Mouse (Mus musculus): Measurements from ENCODE around the gene Bmf. TPM values are rescaled to one million over a fixed set of nuclear protein-coding genes. Genes with fewer than 3 reads are reported as not detected.

Gene Bmf
- polyA plus RNA-seq, 1 experiment from 2014 or later: 6.7 TPM

DNA sequence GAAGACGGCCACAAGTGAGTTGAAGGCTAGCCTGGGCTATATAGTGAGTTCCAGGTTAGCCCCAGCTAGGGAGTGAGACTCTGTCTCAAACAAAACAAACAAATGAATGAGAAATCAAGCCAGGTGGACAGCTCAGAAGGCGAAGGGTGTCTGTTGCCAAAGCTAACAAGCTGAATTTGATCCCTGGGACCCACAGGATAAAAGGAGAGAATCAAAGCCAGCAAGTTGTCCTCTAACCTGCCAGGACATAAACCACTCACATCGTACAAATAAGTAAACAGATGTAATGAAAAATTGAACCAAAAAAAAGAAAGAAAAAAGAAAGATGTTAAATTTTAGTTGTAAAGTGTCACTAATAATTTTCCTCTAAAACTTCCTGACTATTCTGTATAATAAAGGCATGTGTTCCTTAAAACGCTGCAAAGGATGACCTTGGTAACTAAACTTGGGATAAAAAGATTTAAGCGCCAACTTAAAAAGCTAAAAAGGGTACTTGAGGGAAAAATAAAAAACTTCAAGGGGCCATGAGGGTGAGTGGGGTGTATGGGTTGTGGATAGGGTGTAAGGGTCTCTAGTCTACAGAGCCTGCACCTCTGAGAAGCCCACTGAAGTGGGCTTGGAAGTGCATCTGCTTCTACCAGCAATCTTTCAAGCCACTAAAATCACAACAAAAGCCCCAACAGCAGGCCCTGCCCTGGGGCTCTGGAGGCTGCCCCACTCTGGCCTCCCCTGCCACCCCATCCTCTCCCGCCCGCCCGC lies 39.6 kb downstream of the Bmf start:
- Histone ChIP-seq H3K4me2 (ENCODE audit: low read depth, low read length) (peak overlapping the region; percentile 9; the same call in 1 of the 2 replicates), H3K9ac (ENCODE audit: low read length) (peak overlapping the region; percentile 58), H3K27ac (ENCODE audit: low read length) (peak overlapping the region; percentile 81), H3K36me3 (ENCODE audit: control insufficient read depth, insufficient read depth, low read length) (no peaks in the 10 kb centered on the region), H3K4me1 (replicated peaks; ENCODE audit: control insufficient read depth, insufficient read depth, low read length) (peaks cover 24% of the 10 kb centered on the region), H3K27me3 (ENCODE audit: control insufficient read depth, insufficient read depth, low read depth, low read length) (no peaks in the 10 kb centered on the region), H3K4me3 (ENCODE audit: low read length) (no peak overlapping the region), H3K9me3 (ENCODE audit: control insufficient read depth, low read length) (no peaks in the 10 kb centered on the region)
- WGBS: 40% methylated on average over 8 of the region's 8 CpGs
- ATAC-seq (ENCODE audit: low read depth): no peak

DNA sequence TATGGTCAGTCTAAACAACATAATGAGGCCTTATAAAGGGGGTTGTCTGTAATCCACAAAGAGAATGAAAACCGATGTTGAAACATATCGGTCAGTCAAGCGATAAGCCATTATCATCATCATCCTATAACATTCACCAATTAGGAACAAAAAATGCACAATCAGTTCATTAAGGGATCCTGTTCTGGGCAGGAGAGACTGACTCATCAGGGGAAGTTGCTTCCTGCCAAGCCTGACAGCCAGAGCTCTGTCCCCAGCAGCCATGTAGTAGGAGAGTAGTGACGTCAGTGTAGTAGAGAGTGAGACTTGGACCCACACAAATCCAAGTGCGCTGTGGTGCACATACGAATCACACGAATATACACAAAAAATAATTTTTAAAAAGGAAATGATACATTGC lies 42.4 kb downstream of the Bmf start:
- no peaks in the 10 kb centered on the region for H3K9me3 ChIP-seq (ENCODE audit: control insufficient read depth, low read length)
- H3K27ac ChIP-seq (ENCODE audit: low read length): no peak overlapping the region
- no peak overlapping the region for H3K4me2 ChIP-seq (ENCODE audit: low read depth, low read length)
- no peaks in the 10 kb centered on the region for H3K36me3 ChIP-seq (ENCODE audit: control insufficient read depth, insufficient read depth, low read length)
- ATAC-seq (ENCODE audit: low read depth): no peak
- H3K4me1 ChIP-seq (replicated peaks; ENCODE audit: control insufficient read depth, insufficient read depth, low read length): peaks cover 18% of the 10 kb centered on the region
- no peak overlapping the region for H3K9ac ChIP-seq (ENCODE audit: low read length)
- H3K4me3 ChIP-seq (ENCODE audit: low read length): no peak overlapping the region
- WGBS: 75% methylated on average over 7 of the region's 7 CpGs
- H3K27me3 ChIP-seq (ENCODE audit: control insufficient read depth, insufficient read depth, low read depth, low read length): no peaks in the 10 kb centered on the region

DNA sequence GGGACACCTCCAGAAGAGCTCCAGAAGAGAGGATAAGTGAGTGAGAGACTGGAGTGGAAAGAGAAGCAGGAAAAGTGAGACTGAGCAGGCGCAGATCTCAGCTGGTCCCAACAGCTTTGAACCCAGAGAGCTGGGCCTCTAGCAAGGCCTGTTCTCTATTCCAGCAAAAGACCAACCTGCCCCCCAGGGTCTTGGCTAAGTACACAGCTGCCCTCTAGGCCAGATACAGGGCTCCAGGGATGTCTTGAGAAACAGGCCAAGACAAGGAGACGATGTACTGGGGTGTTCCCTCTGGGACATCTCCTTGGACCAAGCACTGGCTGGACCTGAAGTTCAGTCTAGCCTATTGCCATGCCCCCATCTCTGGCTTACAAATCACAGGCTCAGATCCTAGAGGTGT lies 49.3 kb downstream of the Bmf start:
- H3K4me1 ChIP-seq (replicated peaks; ENCODE audit: control insufficient read depth, insufficient read depth, low read length): 0 out of 2 replicates have a peak, but pooled peaks cover 3% of the 10 kb centered on the region
- H3K9ac ChIP-seq (ENCODE audit: low read length): no peak overlapping the region
- H3K27me3 ChIP-seq (ENCODE audit: control insufficient read depth, insufficient read depth, low read depth, low read length): no peaks in the 10 kb centered on the region
- H3K36me3 ChIP-seq (ENCODE audit: control insufficient read depth, insufficient read depth, low read length): no peaks in the 10 kb centered on the region
- no peaks in the 10 kb centered on the region for H3K9me3 ChIP-seq (ENCODE audit: control insufficient read depth, low read length)
- no peak for ATAC-seq (ENCODE audit: low read depth)
- H3K4me3 ChIP-seq (ENCODE audit: low read length): no peak overlapping the region
- H3K4me2 ChIP-seq (ENCODE audit: low read depth, low read length): no peak overlapping the region
- H3K27ac ChIP-seq (ENCODE audit: low read length): no peak overlapping the region
- 75% methylated on average over 2 of the region's 2 CpGs for WGBS

DNA sequence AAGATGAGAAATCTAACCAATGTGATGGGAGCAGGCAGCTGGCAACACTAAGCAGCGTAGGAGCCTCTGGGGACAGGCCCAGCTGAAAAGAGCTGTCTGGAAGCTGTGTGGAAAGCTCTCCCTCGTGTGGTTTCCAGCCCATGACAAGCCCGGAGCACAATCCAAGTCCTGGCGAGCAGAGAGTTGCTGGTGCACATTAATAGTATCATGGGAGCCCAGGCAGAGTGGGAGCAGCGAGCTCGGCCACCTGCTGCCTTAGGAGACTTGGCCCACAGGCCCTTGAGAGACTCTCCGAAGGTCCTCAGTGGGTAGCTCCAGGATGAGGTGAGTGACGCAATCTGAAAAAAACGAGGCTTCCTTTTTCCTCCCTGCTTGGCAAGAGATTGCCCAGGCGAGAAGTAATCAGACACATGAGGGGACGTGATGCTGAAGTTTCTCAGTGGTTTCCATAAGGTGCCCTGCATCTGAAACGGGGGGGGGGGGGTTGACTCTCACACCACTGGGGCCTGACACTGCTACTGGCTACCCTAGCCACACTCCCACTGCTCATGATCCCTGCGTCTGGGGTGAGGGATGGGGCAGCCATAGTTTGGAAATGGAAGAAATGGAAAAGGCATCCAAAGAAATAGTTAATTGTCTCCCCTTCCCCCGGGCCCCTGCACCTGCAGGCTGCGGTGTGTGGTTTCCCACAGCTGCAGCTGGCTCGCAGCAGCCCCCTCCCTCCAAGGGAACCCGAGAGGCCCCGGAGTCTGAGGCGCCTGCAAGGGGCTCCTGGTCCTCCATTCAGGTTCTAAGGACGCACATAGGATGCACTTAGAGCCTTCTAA lies 50.1 kb downstream of the Bmf start:
- Histone ChIP-seq H3K9me3 (ENCODE audit: control insufficient read depth, low read length) (no peaks in the 10 kb centered on the region), H3K4me2 (ENCODE audit: low read depth, low read length) (no peak overlapping the region), H3K27me3 (ENCODE audit: control insufficient read depth, insufficient read depth, low read depth, low read length) (no peaks in the 10 kb centered on the region), H3K4me1 (replicated peaks; ENCODE audit: control insufficient read depth, insufficient read depth, low read length) (0 out of 2 replicates have a peak, but pooled peaks cover 3% of the 10 kb centered on the region), H3K4me3 (ENCODE audit: low read length) (no peak overlapping the region), H3K36me3 (ENCODE audit: control insufficient read depth, insufficient read depth, low read length) (no peaks in the 10 kb centered on the region), H3K27ac (ENCODE audit: low read length) (no peak overlapping the region), H3K9ac (ENCODE audit: low read length) (no peak overlapping the region)
- 35% methylated on average over 20 of the region's 20 CpGs for WGBS
- peak; percentile 17; the same call in 1 of the 2 replicates for ATAC-seq (ENCODE audit: low read depth)

DNA sequence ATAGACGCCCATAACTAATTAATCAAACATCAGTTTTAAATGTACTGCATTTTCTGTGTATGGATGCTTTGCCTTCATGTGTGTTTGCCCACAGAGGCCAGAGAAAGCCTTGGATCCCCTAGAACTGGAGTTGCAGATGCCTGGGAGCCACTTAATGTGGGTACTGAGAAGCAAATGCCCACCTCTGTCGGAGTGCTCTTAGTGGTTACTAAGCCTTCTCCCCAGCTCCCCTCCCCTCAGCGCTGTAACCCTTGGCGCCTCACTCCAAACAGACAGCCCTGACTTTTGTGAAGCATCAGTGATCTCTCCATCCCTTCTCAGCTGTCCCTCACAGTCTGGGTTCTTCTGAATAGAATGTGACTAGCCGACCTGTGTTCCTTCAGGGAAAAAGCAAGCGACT lies 51.0 kb downstream of the Bmf start:
- H3K27me3 ChIP-seq (ENCODE audit: control insufficient read depth, insufficient read depth, low read depth, low read length): no peaks in the 10 kb centered on the region
- H3K4me2 ChIP-seq (ENCODE audit: low read depth, low read length): no peak overlapping the region
- H3K4me3 ChIP-seq (ENCODE audit: low read length): no peak overlapping the region
- H3K36me3 ChIP-seq (ENCODE audit: control insufficient read depth, insufficient read depth, low read length): no peaks in the 10 kb centered on the region
- H3K27ac ChIP-seq (ENCODE audit: low read length): no peak overlapping the region
- no peak for ATAC-seq (ENCODE audit: low read depth)
- no peaks in the 10 kb centered on the region for H3K9me3 ChIP-seq (ENCODE audit: control insufficient read depth, low read length)
- 0 out of 2 replicates have a peak, but pooled peaks cover 3% of the 10 kb centered on the region for H3K4me1 ChIP-seq (replicated peaks; ENCODE audit: control insufficient read depth, insufficient read depth, low read length)
- H3K9ac ChIP-seq (ENCODE audit: low read length): no peak overlapping the region
- 77% methylated on average over 6 of the region's 6 CpGs for WGBS

DNA sequence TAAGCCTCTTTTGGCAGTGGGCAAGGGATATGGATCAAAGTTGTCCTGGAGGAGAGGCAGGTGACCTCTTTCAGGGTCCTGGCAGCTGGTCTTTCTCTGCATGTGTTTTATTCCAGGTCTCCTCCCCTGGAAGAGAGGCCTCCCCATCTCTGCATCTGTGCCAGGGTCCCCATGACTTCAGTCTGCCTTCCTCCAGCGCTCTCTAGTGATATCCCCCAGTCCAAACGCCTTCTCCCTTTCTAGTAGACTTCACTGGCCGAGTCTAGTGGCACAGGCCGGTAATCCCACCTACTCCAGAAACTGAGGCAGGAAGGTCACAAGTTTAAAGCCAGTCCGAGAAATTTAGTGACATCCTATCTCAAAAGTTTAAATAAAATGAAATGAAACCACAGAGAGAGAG lies 51.6 kb downstream of the Bmf start:
- Histone ChIP-seq H3K4me2 (ENCODE audit: low read depth, low read length) (no peak overlapping the region), H3K36me3 (ENCODE audit: control insufficient read depth, insufficient read depth, low read length) (no peaks in the 10 kb centered on the region), H3K4me3 (ENCODE audit: low read length) (no peak overlapping the region), H3K9ac (ENCODE audit: low read length) (no peak overlapping the region), H3K27me3 (ENCODE audit: control insufficient read depth, insufficient read depth, low read depth, low read length) (no peaks in the 10 kb centered on the region), H3K9me3 (ENCODE audit: control insufficient read depth, low read length) (no peaks in the 10 kb centered on the region), H3K4me1 (replicated peaks; ENCODE audit: control insufficient read depth, insufficient read depth, low read length) (0 out of 2 replicates have a peak, but pooled peaks cover 3% of the 10 kb centered on the region), H3K27ac (ENCODE audit: low read length) (no peak overlapping the region)
- WGBS: 72% methylated on average over 5 of the region's 5 CpGs
- no peak for ATAC-seq (ENCODE audit: low read depth)

DNA sequence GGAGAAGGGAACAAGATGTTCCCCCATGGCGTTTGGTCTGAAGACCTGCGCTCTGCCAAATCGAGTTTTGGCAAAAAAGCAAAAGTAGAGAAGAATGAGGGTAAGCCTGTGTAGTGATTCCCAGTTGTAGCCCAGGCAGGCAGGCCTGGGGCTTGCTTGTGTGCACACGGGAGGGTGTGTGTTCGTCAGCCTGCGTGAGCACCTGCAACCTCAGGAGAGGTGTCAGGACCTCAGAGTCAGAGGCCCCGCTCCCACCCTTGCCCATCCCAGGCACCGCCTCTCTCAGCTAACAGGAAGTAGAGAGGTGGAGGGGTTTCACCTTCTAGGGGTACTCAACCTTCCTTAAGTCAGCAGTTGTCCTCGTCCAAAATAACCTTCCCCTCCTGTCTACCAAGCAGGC lies 54.5 kb downstream of the Bmf start:
- Histone ChIP-seq H3K9ac (ENCODE audit: low read length) (no peak overlapping the region), H3K36me3 (ENCODE audit: control insufficient read depth, insufficient read depth, low read length) (no peaks in the 10 kb centered on the region), H3K9me3 (ENCODE audit: control insufficient read depth, low read length) (no peaks in the 10 kb centered on the region), H3K27ac (ENCODE audit: low read length) (no peak overlapping the region), H3K27me3 (ENCODE audit: control insufficient read depth, insufficient read depth, low read depth, low read length) (no peaks in the 10 kb centered on the region), H3K4me2 (ENCODE audit: low read depth, low read length) (no peak overlapping the region), H3K4me1 (replicated peaks; ENCODE audit: control insufficient read depth, insufficient read depth, low read length) (peaks cover 17% of the 10 kb centered on the region), H3K4me3 (ENCODE audit: low read length) (no peak overlapping the region)
- ATAC-seq (ENCODE audit: low read depth): no peak
- 65% methylated on average over 9 of the region's 9 CpGs for WGBS

DNA sequence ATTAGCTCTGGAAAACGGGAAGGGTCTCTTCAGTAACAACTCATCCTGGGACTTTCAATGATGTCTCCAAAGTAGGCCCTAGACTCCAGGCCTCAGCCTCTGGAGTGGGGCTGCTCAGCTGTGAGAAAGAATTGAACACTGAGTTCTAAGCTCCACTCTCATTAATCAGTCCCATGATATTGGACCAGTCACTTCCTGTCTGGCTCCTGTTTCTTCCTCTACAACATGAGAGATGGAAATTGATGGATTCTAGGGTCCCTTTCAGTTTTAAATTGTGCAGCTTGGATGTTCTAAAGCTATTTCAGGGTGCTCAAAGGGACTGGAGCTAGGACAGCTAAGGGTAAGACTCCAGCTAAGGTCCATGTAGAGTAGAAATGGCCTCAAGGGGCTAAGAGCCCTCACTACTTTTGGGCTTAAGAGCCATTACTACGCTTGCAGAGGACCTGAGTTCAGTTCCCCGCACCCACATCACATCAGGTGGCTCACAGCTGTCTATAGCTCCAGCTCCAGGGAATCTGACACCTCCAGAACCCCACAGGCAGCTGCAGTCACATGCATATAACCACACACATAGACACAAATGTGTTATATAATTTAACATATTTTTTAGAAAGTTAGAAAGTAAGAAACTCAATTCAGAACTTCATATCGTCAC lies 57.6 kb downstream of the Bmf start:
- peaks cover 3% of the 10 kb centered on the region for H3K9me3 ChIP-seq (ENCODE audit: control insufficient read depth, low read length)
- H3K9ac ChIP-seq (ENCODE audit: low read length): no peak overlapping the region
- H3K4me1 ChIP-seq (replicated peaks; ENCODE audit: control insufficient read depth, insufficient read depth, low read length): peaks cover 26% of the 10 kb centered on the region
- H3K36me3 ChIP-seq (ENCODE audit: control insufficient read depth, insufficient read depth, low read length): no peaks in the 10 kb centered on the region
- no peak overlapping the region for H3K4me2 ChIP-seq (ENCODE audit: low read depth, low read length)
- peak overlapping the region; percentile 72 for H3K27ac ChIP-seq (ENCODE audit: low read length)
- H3K27me3 ChIP-seq (ENCODE audit: control insufficient read depth, insufficient read depth, low read depth, low read length): no peaks in the 10 kb centered on the region
- no peak for ATAC-seq (ENCODE audit: low read depth)
- H3K4me3 ChIP-seq (ENCODE audit: low read length): no peak overlapping the region
- 80% methylated on average over 4 of the region's 4 CpGs for WGBS

DNA sequence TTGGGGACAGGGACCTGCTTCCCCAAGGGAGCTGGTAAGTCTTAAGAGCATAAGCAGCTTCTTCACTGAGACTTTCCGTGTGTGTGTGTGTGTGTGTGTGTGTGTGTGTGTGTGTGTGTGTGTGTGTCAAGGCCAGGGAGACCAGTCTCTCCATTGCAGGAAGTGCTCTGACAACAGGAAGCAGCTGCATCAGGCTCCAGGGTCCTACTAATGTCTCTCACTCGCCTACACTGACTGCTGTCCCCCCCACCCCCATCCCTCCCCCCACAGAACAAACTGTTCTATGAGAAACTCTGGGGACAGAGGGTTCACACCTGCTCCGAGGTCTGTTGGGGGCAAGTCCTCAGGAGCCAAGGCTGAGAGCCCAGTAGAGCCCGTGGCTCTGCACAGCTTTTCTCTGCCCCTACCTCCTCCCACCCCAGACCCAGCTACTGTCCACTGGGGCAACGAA lies 58.2 kb downstream of the Bmf start:
- Histone ChIP-seq H3K9me3 (ENCODE audit: control insufficient read depth, low read length) (peaks cover 3% of the 10 kb centered on the region), H3K36me3 (ENCODE audit: control insufficient read depth, insufficient read depth, low read length) (no peaks in the 10 kb centered on the region), H3K9ac (ENCODE audit: low read length) (no peak overlapping the region), H3K27ac (ENCODE audit: low read length) (peak overlapping the region; percentile 86), H3K27me3 (ENCODE audit: control insufficient read depth, insufficient read depth, low read depth, low read length) (no peaks in the 10 kb centered on the region), H3K4me1 (replicated peaks; ENCODE audit: control insufficient read depth, insufficient read depth, low read length) (peaks cover 23% of the 10 kb centered on the region), H3K4me3 (ENCODE audit: low read length) (no peak overlapping the region), H3K4me2 (ENCODE audit: low read depth, low read length) (no peak overlapping the region)
- ATAC-seq (ENCODE audit: low read depth): peak; percentile 29; the same call in 1 of the 2 replicates
- WGBS: 27% methylated on average over 5 of the region's 5 CpGs
